Mouse (Mus musculus) lung, adult 10 weeks (tissue): ENCODE measurements around the gene Wtap. TPM values are rescaled to one million over a fixed set of nuclear protein-coding genes. Genes with fewer than 3 reads are reported as not detected.

ENCODE experiments used
- polyA plus RNA-seq: library from polyadenylated mRNA; stranded (reverse); fragments of 350-450 nt; fragmentation: Illumina TruSeq; extraction: RNeasy Lipid Tissue Mini Kit (QIAGEN cat#74804); gene quantifications from one replicate; pipeline ENCODE4 v1.2.3, GENCODE M21; 2014; ENCODE audit warnings: low read depth, low replicate concordance; ENCODE audit not compliant: insufficient read depth

Wtap gene
- 59.6 TPM for polyA plus RNA-seq

GRCm38 (mm10) chr17:12994069-12994468 lies at the start of gene Wtap:
Wtap (minus strand) TSS chr17:12994169.

GRCm38 (mm10) chr17:13006546-13006945 lies 12.6 kb upstream of the Wtap start, which contains the start of gene Sod2:
Sod2 (plus strand) TSS chr17:13006846.

GRCm38 (mm10) chr17:12960331-12960873 lies 33.6 kb downstream of the Wtap start, which contains the start of gene Acat2:
Acat2 (minus strand) TSS chr17:12960747.

DNA sequence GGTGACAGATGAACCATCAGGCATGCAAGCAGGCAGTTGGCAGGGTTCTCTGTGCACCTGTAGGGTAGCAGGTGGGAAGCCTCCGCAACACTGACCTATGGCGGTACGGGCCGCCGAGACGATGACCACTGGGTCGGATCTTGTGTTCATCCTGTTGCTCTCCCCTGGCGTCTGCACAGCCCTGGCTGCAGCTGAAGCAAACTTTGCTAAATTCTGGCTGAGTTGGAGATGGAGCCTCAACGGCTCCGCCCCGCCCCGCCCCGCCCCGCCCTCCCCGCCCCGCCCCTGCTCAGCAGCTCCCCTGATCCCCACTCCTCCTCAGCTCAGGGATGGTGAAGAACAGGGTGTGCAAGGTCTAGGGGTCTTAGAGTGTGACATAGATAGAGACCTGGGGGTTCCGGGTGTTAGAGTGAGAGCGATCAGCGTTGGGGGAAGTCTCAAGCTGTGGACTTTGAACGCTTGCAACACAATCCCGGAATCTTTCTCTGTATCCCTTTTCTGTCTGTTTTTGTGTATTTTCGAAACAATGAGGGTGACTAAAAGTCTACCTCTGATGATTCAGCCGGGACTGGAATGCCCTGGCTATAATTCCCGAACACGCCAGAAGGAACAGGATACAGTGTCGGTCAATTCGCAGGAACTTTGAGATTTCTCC lies 53.7 kb downstream of the Wtap start, which contains the start of gene Acat3:
TSS of gene Acat3 (minus strand) at position 450 of the 655 bp plus-strand sequence.

Other genes starting within 250 kb of the Wtap start
- 8.4 TPM for gene Igf2r, start 224.5 kb downstream of the Wtap start, polyA plus RNA-seq
- gene Mas1, start 126.0 kb downstream of the Wtap start, polyA plus RNA-seq = not detected
- not detected for gene Mrgprh, start 118.1 kb downstream of the Wtap start, polyA plus RNA-seq
- gene Pnldc1, start 83.9 kb downstream of the Wtap start, polyA plus RNA-seq = 0.53 TPM
- gene Tcp1, start 78.5 kb downstream of the Wtap start, polyA plus RNA-seq = 126 TPM
- 36.4 TPM for gene Mrpl18, start 77.8 kb downstream of the Wtap start, polyA plus RNA-seq
- gene Acat3, start 53.6 kb downstream of the Wtap start, polyA plus RNA-seq = 0.56 TPM
- gene Acat2, start 33.4 kb downstream of the Wtap start, polyA plus RNA-seq = 27.9 TPM
- gene Sod2, start 12.7 kb upstream of the Wtap start, polyA plus RNA-seq = 95.5 TPM
- not detected for gene Gpr31b, start 58.1 kb upstream of the Wtap start, polyA plus RNA-seq
- gene Tcp10b, start 66.9 kb upstream of the Wtap start, polyA plus RNA-seq = 0.10 TPM
- 0.11 TPM for gene Unc93a, start 137.6 kb upstream of the Wtap start, polyA plus RNA-seq
- not detected for gene Smok2a, start 227.0 kb upstream of the Wtap start, polyA plus RNA-seq
- gene Smok2b, start 236.1 kb upstream of the Wtap start, polyA plus RNA-seq = not detected